Mouse (Mus musculus) heart, postnatal 36 days (tissue): Measurements from ENCODE around the gene BC030870. TPM values are rescaled to one million over a fixed set of nuclear protein-coding genes. Genes with fewer than 3 reads are reported as not detected.
"Not testable (repeated sequence)": the region's sequence is repeated elsewhere in the genome, so short reads cannot be mapped to it uniquely, and the experiment has no call there.

Source experiments
- DNase-seq, 2 experiments: peaks; one replicate each; pipeline ENCODE4 v3.0.0; 2021 to 2022
- intact Hi-C: fragments of 180-260 bp; cut with DNase I; formaldehyde crosslinking; loops from one replicate; pipeline ENCODE4 v1.15.1; 2025
- total RNA-seq, 2 experiments: library from RNA; stranded (reverse); gene quantifications; 2 replicates each; pipeline ENCODE4 v1.2.3; 2021

BC030870 gene
- total RNA-seq = not detected

DNA sequence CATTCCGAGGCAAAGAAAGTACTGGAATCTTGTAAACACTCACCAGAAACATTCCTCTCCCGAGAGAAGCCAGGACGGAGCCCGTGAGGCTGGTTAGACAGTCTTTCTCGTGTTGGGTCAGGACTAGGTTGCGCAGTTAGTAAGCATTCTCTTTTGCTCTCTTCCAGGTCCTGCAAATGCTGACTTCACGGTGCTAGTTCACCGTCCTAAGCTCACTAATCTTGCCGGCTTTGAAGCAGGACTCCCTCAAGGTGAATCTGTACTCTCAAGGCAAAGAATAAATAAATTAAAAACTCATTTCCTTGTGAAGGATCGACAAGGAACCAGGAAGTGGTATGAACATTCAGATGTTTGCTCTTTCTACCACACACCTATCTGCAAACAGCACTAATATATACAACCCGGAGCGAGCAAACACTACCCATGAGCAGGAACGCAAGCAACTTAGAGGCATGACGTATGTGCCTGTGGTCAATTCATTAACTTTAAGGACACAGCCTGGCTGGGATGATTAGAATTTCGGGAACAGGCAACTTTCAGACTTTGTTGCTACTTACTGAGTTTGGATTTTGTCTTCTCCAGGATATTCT lies at the start of gene BC030870:
Gene BC030870, minus strand, starts transcription at position 365 of the 590 bp plus-strand sequence.
- intact Hi-C loops = no loop called here
- no peak for DNase-seq

DNA sequence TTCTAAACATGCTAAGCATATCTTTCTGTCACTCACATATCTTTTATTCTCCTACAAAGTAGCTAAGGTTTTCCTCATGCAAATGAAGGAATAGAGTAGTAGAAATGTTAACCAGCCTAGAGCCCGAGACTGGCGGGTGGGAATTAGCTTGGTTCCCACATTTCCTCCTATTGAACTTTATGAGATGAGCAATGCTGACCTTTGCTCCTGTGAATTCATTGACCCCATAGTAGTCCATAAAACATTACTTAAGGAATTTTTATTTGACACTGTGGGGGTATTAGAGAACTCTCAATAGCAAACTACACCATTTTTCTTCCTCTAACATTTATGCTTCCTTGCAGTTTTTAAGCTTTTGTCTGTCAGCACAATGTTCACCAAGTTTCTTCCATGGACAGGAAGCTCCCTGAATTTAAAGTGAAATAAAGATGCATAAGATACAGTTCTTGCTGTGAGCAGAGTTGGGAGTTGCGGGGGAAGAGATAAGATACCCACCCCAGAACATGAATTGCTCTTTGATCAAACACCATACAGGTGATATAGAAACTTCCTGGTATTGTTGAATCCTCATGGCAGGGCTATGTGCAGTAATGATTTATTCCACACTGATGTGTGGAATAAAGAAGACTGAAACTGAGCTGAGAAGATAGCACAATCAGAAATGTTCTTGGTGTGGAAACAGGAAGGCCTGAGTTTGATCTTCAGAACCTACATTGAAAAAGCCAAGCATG lies 45.5 kb upstream of the BC030870 start:
- DNase-seq = no peak

DNA sequence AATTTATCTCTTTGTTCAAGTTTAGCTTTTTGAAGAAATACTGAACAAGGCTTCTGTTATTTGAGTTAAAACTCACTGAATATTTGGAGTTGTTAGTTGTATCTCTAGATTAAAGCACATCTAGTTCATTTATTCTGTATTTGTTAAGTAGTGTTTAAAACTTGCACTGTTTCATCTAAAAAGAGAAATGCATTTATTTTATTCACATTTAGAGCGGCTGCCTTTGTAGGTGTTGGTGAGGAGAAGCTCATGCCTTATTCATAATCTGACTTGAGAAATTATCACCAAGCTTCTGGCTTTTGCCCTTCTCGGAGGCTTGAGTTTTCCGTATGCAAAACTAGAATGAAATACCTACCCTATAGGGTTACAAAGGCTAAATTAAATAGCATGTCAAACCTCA lies 39.8 kb upstream of the BC030870 start:
- intact Hi-C loops = no loop called here
- DNase-seq = no peak

More for the DNA sequence above, 45.5 kb upstream of the BC030870 start:
- intact Hi-C loops = no loop called here

DNA sequence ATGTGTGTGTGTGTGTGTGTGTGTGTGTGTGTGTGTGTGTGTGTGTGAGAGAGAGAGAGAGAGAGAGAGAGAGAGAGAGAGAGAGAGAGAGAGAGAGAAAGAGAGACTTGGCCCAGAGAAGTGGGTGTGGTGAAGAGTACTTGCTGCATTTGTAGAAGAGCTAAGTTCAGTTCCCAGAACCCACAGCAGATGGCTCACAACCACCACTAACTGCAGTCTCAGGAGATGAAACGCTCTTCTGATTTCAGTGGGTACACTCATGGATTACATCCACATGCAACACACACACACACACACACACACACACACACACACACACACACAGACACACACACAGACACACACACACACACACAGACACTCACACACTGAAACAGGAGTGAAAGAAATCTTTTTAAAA lies 31.3 kb upstream of the BC030870 start:
- DNase-seq, intact Hi-C loops: not testable (repeated sequence)

DNA sequence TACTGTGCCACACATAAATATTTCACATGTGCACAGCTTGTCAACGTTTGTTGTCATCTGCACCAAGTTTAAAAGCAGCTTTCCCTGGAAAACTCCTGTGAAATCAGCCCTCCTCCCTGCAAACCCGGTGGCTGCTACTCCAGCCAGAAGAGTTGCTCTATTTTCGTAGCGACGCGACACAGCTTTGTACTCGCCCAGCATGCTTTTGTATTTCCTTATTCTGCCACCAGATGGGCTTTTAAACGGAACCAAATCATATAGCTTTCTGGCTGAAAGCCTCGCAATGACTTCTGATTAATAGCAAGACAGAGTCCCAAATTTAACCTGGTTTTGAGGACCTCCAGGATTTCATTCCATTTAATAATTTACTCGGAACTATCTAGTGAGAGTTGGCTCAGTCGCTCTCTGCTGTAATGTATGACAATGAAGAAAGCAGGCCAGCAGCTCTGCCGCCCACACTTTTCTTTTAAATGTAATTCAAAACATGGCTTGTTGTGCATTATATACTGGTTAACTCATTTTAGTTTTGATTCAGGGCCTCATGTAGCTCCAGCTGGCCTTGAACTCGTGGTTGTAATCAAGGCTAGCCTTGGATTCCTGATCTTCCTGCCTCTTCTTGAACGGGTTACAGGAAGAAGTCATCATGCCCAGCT lies 29.9 kb upstream of the BC030870 start:
- DNase-seq = no peak
- intact Hi-C loops = no loop called here

DNA sequence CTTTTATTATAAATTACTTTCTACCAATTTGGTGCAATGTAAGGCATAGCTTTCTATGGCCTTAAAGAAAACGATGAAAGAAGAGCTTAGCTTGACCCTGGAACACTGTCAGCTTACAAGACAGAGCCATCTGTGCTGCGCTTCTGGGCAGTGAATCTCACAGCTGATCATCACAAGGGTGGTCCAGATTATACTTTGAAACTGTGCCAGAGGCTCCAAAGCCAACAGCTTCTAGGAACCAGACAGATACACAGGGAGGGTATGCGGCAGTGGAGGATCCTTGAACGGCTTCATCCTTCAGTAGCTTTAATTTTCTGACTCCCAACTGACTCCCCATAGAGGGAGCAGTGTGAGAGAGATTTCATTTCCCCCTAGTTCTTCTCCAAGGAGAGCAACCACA lies 28.5 kb upstream of the BC030870 start:
- no peak for DNase-seq
- intact Hi-C loops = no loop called here

DNA sequence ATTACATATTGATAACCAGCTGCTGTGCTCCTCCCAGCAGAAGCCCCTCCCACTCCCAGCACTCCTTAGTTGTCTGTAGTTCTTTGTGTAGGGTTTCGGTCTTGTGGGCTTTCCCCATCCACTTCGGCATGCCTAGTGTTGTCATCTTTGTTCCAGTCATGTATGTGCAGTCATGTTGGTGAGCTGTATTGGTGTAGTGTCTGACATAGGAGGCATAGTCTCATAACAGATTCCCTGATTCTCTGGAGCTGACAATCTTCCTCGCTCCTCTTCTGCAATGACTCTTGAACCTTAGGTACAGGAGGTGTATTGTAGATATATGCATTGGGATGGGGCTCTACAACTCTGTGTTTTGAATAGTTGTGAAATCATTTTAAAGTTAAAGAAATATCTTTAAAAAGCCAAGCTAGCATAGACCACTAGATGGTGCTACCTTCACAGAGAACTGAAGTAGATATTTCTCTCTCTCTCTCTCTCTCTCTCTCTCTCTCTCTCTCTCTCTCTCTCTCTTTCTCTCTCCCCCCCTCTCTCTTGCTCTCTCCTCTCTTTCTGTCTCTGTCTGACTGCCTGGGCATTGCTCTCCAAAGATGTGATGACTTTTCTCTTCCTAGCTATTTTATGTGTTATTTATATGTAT lies 9.6 kb upstream of the BC030870 start:
- DNase-seq = no peak
- intact Hi-C loops = no loop called here

DNA sequence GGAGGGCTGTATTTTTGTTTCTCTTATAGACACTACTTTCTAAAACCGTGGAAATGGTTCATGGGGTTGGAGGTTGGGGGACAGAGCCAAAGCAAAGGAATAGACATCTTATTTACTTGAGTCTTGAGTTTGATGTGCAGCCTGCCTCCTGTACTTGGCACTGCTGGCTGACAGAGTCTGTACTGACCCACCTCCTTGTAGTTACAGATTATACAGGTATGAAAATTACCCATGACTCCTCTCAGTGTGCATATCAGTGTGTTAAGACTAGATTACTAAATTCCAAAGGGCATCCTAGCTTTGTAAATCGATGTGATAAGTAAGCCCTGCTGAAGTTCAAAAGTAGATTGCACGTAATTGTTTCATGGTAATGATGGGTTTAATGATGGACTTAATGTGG lies 2.9 kb downstream of the BC030870 start:
- intact Hi-C loops = no loop called here
- no peak for DNase-seq

DNA sequence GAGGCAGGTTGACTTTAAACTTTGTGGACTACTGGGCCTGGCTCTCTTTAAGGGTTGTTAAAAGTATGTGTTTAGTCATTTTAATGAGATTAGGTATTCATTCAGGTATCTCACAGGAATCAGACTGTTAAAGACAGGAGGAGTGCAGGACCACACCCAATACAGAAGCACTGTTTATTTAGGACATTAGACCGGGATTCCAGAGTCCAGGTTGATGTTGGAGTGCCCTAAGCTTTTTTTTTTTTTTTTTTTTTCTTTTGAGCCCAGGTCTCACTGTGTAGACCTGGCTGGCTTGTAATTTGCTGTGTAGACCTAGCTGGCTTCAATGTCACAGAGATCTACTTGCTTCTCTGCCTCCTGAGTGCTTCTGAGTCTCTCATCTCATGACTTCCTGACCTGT lies 3.3 kb downstream of the BC030870 start:
- DNase-seq = no peak
- intact Hi-C loops = no loop called here

DNA sequence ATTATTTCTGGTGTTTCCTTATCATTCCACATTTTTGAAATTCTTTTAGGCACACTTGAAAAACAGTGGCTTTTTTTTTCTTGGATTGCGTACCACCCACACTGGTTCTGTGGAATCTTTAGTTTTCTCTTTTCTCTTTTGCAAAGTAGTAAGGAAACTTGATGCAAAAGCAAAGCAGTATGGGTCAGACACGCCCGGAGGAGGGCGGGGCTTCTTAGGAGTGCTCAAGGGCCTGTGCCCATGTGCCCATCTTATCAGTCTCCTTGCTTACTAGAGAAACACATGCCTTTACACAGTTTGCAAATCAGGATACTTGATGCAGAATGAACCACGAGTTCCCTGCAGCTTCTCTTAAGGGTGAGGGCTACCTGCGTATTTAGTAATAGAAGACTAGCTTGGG lies 17.3 kb downstream of the BC030870 start:
- intact Hi-C loops = loop anchor here (5.0 kb wide), 1 partner anchor 145 kb away; no protein-coding TSS in a partner anchor
- no peak for DNase-seq

DNA sequence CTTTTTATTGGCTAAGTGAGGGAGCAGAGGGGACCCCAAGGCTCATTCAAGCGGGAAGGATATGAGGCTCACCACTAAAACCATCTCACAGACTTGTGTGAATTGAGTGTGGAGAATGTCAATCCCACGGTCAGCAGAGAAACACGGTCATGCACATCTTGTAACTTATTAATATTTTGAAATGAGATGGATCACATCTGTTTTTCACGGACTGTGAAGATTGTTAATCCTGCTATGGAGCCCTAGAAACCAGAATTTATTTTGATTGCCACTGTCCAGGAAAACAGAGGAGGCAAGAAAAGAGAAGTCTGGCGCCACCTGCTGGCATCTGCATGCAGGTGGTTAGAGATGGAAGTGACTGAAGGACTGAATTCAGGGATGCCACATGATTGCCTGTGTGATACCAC lies 19.1 kb downstream of the BC030870 start:
- intact Hi-C loops = loop anchor here (1.0 to 5.0 kb wide), 2 partner anchors 88 to 143 kb away; no protein-coding TSS in a partner anchor
- peak; percentile 37 to 73 for DNase-seq

DNA sequence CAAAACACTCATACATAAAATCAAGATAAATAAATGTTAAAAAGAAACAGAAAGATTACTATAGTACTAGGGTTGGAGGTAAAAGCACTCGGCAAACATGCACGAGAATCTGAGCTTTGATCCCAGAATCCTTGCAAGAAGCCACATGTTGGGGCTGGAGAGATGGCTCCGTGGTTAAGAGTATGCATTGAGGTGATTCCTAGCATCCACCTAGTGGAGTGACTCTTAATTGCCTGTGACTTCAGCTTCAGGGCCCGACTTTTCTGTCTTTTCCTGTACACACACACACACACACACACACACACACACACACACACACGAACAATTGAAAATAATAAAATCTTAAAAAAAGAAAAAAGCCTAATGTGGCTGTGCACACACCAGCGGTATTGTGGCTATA lies 20.4 kb downstream of the BC030870 start:
- intact Hi-C loops = no loop called here
- DNase-seq = no peak

DNA sequence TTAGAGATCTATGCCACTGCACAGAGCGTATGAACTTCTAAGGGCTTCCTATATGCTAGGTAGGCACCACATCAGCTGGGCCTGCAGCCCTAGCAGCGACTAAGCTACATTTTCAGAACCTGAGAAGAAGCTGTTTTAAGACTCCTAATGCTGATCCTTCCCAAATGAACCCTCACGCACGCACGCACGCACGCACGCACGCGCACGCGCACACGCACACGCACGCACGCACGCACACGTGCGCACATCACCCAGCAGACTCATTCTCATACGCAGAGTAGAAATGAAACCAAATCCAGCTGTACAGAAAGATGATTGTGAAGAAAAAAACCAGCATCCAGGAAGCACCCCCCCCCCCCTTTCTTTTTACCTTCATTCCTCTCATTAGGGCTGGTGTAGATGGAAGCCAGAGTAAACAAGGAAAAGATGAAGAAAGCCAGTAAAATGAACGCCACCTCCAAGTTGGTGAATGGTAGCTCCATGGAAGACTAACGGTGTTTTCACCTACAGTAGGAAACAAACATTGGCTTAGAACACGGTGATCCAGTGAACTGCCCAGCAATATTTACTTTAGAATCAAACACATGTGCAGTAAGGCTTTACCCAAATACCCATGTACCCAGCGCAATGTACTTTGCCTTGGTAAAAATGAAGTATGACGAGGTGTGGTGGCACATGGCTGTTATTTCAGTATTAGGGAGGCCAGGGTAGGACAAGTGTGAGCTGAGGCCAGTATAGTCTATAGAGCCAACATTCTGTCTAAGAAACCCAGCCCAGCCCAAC lies 21.2 kb downstream of the BC030870 start:
- intact Hi-C loops = no loop called here
- no peak for DNase-seq

DNA sequence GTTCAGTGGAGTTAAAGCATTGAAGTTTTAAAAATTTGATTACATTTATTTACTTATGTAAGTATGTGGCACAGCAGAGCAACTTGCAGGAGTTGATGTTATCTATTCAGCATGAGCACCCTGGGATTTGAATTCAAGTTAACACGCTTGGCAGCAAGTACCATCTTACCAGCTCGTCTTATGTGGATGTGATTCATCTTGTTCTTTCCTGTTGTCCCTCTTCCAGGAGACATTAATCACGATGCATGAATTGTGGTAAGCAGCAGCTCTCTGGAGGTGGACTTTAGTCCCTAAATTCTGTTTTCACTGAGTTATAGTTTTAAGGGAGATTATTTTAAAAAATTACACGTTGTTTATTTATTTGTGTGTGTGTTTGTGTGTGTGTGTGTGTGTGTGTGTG lies 25.3 kb downstream of the BC030870 start:
- intact Hi-C loops = no loop called here
- DNase-seq = no peak

DNA sequence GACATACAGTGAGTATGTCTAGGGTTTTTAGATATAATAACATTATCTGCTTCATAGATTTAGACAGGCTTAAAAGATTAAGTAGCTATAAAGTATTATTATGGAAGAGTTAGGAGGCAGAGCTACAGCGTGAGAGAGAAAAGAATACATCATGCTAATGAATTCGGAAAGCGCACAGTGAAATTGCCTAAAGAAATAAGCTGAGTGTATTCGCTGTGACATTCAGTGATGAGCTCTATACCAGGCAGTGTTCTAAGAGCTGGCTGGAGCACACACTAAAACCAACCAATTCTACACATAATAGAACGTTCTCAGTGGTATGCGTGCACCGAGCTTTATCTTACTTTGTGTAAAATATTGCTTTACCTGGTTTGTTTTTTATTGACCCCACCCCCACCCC lies 25.7 kb downstream of the BC030870 start:
- no peak for DNase-seq
- intact Hi-C loops = no loop called here

DNA sequence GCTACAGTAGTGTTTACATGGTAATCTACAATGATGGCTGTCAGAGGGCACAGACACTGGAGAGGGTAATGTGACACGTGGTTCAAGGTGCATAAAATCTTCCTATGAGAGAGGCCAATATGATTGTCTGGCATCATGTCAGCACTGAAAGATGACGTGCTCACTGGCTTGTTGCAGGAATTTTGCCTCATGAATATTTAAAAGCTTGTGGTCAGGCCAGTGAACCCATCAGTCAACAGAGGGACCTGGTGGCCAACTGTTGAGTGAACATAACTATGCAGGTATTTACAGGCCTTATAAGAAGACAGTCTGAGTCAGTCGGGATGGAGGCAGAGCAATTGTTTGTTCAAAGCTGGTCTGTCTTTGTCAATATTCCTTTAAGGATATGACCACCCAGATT lies 29.6 kb downstream of the BC030870 start:
- no peak for DNase-seq
- intact Hi-C loops = no loop called here

DNA sequence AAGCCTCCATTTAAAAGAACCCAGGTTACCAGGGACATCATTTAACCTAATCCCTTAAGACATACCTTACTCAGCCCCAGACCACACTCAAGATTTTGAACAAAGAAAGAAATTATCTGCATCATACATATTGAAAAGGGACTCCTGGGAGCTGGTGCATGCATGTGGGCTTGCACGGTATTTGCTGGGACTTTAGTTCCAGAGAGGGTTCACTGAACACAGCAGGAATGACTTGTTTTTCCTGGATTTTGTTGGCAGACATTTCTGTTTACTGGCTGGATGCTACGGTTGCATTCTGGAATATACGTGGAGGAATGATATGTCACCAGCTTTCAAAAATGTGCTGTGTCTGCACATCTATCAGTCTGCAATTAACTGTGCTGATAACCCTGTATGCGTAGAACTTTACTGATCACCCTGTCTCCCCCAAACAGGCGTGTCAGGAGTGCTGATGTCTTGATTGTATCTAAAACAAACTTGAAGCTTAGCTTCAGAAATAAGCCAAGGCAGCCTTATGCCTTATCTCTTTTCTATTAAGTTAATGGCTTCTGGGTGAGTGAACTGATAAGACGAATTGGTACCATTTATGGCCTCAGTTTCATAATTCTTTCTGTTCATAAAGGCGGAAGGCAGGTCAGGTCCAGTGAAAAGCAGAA lies 31.5 kb downstream of the BC030870 start:
- intact Hi-C loops = no loop called here
- DNase-seq = no peak

DNA sequence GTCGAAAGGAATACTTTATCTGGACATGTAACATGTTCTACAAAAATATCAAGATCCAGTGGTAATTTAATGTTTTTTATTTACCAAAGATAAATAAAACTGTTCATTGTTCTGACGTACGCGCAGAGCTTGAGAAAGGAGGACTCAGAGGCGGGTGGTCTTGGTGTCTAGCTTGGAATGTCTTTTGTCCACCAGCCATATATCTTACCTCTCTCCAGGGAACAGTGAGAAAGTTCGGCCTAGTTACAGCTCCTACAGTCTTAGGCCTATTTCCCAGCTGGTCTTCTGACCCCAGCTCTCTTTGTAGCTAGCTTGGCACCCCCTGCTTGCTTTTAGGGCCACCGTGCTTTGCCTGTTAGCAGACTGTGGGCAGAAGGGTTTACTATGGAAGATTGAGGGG lies 39.6 kb downstream of the BC030870 start:
- DNase-seq = no peak
- intact Hi-C loops = no loop called here

DNA sequence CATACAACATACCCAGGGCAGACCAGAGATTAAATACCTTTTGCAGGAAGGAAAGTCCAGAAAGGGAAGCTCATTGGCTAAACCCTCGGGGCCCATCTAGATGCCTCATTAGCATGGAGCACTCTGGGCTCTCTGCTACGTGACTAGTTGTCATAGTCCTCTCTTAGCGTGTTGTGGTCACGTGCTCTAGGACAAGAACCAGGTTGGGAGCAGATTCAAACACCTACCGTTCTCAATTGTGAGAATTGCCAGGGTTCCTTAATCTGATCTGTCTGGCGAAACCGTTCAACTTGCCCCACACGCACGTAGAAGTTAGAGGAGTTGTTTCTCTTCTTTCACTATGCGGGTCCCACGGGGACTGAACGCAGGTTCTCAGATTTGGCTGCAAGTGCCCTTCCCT lies 41.2 kb downstream of the BC030870 start:
- DNase-seq = no peak
- intact Hi-C loops = no loop called here

DNA sequence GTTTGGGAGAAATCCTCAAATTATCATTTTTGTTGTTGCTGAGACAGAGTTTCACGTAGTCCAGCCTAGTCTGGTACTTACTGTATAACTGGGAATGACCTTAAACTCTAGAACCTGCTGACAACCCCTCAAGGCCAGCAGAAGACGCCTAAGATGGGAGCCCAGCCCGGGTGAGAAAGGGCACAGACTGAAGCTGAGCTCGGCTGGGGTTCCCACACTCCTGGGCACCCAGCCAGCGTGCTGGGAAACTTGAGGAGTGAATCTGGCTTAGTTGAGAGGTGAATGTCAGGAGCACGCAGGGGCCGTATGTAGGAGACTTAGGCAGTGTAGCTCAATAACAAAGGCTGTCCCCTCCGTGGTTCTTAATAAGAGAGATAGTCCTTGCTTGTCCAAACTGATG lies 41.7 kb downstream of the BC030870 start:
- no peak for DNase-seq
- intact Hi-C loops = no loop called here
